ENCODE assay signal across 10 mouse cellular contexts in genomic region chr5:103845418-103846153, GRCm38 (mm10).
DNase-seq lines count a peak whose midpoint lies in the region; ATAC-seq and TF ChIP-seq lines count a peak whose summit lies in the region.
"Had no signal": no experiment of that assay in that cellular context is flagged by ENCODE, and none has a peak within 500 bp of the region (broad histone marks: within the 10 kb centered on the region; RNA-seq: fewer than 3 reads in every experiment).

No protein-coding gene starts in this region.

- H3K4me1 ChIP-seq in kidney, embryonic 14.5 days (ENCODE audit: control insufficient read depth, insufficient read depth, low read length), result peaks cover 21% of the 10 kb centered on the region
- peaks cover 6% of the 10 kb centered on the region for H3K4me1 ChIP-seq in cerebellum, adult 2 months (ENCODE audit: control insufficient read depth, insufficient read depth, low read length)
- H3K4me1 ChIP-seq in forebrain, embryonic 11.5 days (replicated peaks; ENCODE audit: control insufficient read depth, insufficient read depth, low read length), result peaks cover 2% of the 10 kb centered on the region; the same call in 1 of the 2 replicates
- peaks cover 3% of the 10 kb centered on the region; the same call in 1 of the 2 replicates for H3K4me1 ChIP-seq in midbrain, embryonic 11.5 days (ENCODE audit: control insufficient read depth, insufficient read depth, low read length)
- H3K4me1 ChIP-seq: stomach, embryonic 15.5 days had no signal

- peak; percentile 34; the same call in 1 of the 2 replicates for ATAC-seq in kidney, embryonic 14.5 days (ENCODE audit: low FRiP score, low TSS enrichment)
- peak; percentile 78 for ATAC-seq in forebrain, embryonic 11.5 days (replicated peaks; ENCODE audit: low FRiP score)
- peak; percentile 76 for ATAC-seq in midbrain, embryonic 11.5 days (ENCODE audit: low FRiP score)
- ATAC-seq in monocyte, adult 5-6 weeks (replicated peaks; ENCODE audit: insufficient number of reproducible peaks, low FRiP score, low TSS enrichment, poor library complexity, severe bottlenecking), result no peak

- no peak overlapping the region for H3K9ac ChIP-seq in kidney, embryonic 14.5 days (ENCODE audit: low read depth, low read length)
- H3K9ac ChIP-seq in forebrain, embryonic 11.5 days (ENCODE audit: low read length), result no peak overlapping the region
- no peak overlapping the region for H3K9ac ChIP-seq in midbrain, embryonic 11.5 days (ENCODE audit: low read length)
- H3K9ac ChIP-seq: liver, embryonic 14.5 days; stomach, embryonic 15.5 days had no signal

- no peak for TF ChIP-seq CTCF in cerebellum, adult 2 months (IDR thresholded peaks at IDR 0.05; ENCODE audit: borderline replicate concordance, insufficient read depth, low read depth, low read length)

- H3K36me3 ChIP-seq in kidney, embryonic 14.5 days (ENCODE audit: control insufficient read depth, insufficient read depth, low read length), result peaks cover 25% of the 10 kb centered on the region
- no peaks in the 10 kb centered on the region for H3K36me3 ChIP-seq in forebrain, embryonic 11.5 days (ENCODE audit: control insufficient read depth, insufficient read depth, low read length)
- no peaks in the 10 kb centered on the region; the same call in 1 of the 2 replicates for H3K36me3 ChIP-seq in midbrain, embryonic 11.5 days (ENCODE audit: control insufficient read depth, insufficient read depth, low read length)

- 44% methylated on average over 19 of the region's 19 CpGs for WGBS in kidney, embryonic 14.5 days
- WGBS in cerebellum, adult 2 months, result 31% methylated on average over 19 of the region's 19 CpGs
- 36% methylated on average over 19 of the region's 19 CpGs for WGBS in forebrain, embryonic 11.5 days
- WGBS in midbrain, embryonic 11.5 days, result 49% methylated on average over 19 of the region's 19 CpGs

- no peak overlapping the region for H3K4me2 ChIP-seq in kidney, embryonic 14.5 days (replicated peaks; ENCODE audit: low read depth, low read length)
- H3K4me2 ChIP-seq in forebrain, embryonic 11.5 days (ENCODE audit: low read depth, low read length, severe bottlenecking), result no peak overlapping the region
- no peak overlapping the region for H3K4me2 ChIP-seq in midbrain, embryonic 11.5 days
- H3K4me2 ChIP-seq: stomach, embryonic 15.5 days had no signal

- no peaks in the 10 kb centered on the region for H3K9me3 ChIP-seq in kidney, embryonic 14.5 days (ENCODE audit: control insufficient read depth, low read length)
- H3K9me3 ChIP-seq in forebrain, embryonic 11.5 days (ENCODE audit: control insufficient read depth, low read length), result no peaks in the 10 kb centered on the region
- H3K9me3 ChIP-seq in midbrain, embryonic 11.5 days (ENCODE audit: control insufficient read depth, low read length), result no peaks in the 10 kb centered on the region
- H3K9me3 ChIP-seq: stomach, embryonic 15.5 days had no signal

- no peaks in the 10 kb centered on the region for H3K27me3 ChIP-seq in kidney, embryonic 14.5 days (ENCODE audit: control insufficient read depth, insufficient read depth, low read length)
- no peaks in the 10 kb centered on the region for H3K27me3 ChIP-seq in cerebellum, adult 2 months (ENCODE audit: control insufficient read depth, insufficient read depth, low read length)
- no peaks in the 10 kb centered on the region for H3K27me3 ChIP-seq in forebrain, embryonic 11.5 days (ENCODE audit: control insufficient read depth, insufficient read depth, low read length)
- H3K27me3 ChIP-seq in midbrain, embryonic 11.5 days (ENCODE audit: control insufficient read depth, insufficient read depth, low read length), result no peaks in the 10 kb centered on the region
- H3K27me3 ChIP-seq: stomach, embryonic 15.5 days had no signal

- DNase-seq in kidney, postnatal 4 days, result no peak
- DNase-seq in cerebellum, adult 2 months, result peak; percentile 37 to 45
- peak; percentile 68 for DNase-seq in forebrain, embryonic 11.5 days (ENCODE audit: low spot score)
- DNase-seq in midbrain, embryonic 11.5 days (ENCODE audit: low spot score, missing footprints), result peak; percentile 87
- DNase-seq in adrenal gland, postnatal 14 days, result no peak
- DNase-seq in testis, postnatal 14 days (ENCODE audit: low spot score), result no peak

- H3K27ac ChIP-seq in kidney, embryonic 14.5 days (ENCODE audit: low read depth, low read length), result no peak overlapping the region
- H3K27ac ChIP-seq in cerebellum, adult 2 months (ENCODE audit: insufficient read depth, low read length), result no peak overlapping the region
- H3K27ac ChIP-seq in forebrain, embryonic 11.5 days (ENCODE audit: low read depth, low read length), result no peak overlapping the region
- no peak overlapping the region for H3K27ac ChIP-seq in midbrain, embryonic 11.5 days (ENCODE audit: low read depth, low read length)
- H3K27ac ChIP-seq: liver, embryonic 14.5 days; stomach, embryonic 15.5 days had no signal

- no peak overlapping the region for H3K4me3 ChIP-seq in kidney, embryonic 14.5 days (ENCODE audit: low read length)
- no peak overlapping the region for H3K4me3 ChIP-seq in cerebellum, adult 2 months (replicated peaks; ENCODE audit: insufficient read depth, low read depth, low read length)
- H3K4me3 ChIP-seq in forebrain, embryonic 11.5 days (ENCODE audit: low read depth, low read length), result no peak overlapping the region
- no peak overlapping the region for H3K4me3 ChIP-seq in midbrain, embryonic 11.5 days (ENCODE audit: low read depth, low read length)
- H3K4me3 ChIP-seq: stomach, embryonic 15.5 days had no signal

- TF ChIP-seq POLR2A in cerebellum, adult 2 months (IDR thresholded peaks at IDR 0.05; ENCODE audit: borderline replicate concordance, insufficient read depth, low read length), result no peak

Comparison
In these comparisons a context has a peak if more than half of its experiments do, and no peak if none do; other contexts are left out.
1. DNase-seq: peak in cerebellum, adult 2 months (2 of 2), forebrain, embryonic 11.5 days (single experiment) and midbrain, embryonic 11.5 days (single experiment); none in kidney, postnatal 4 days (0 of 2), adrenal gland, postnatal 14 days (single experiment) and testis, postnatal 14 days (single experiment).